Mouse (Mus musculus) kidney, postnatal 10 days (tissue): ENCODE data around the gene Papln.

Source experiments
- DNase-seq: peaks from one replicate; pipeline ENCODE4 v3.0.0; 2021; ENCODE audit warnings: mixed read lengths

Papln gene

GRCm38 (mm10) chr12:83763311-83764043, at the start of gene Papln:
TSS of gene Papln (plus strand) at chr12:83763634.
- peak; percentile 78 for DNase-seq

GRCm38 (mm10) chr12:83713749-83714148, 49.7 kb upstream of the Papln start:
- peak; percentile 67 for DNase-seq

GRCm38 (mm10) chr12:83716416-83717184, 46.8 kb upstream of the Papln start:
- DNase-seq, result no peak

GRCm38 (mm10) chr12:83719431-83719830, 44.0 kb upstream of the Papln start:
- no peak for DNase-seq

GRCm38 (mm10) chr12:83721281-83721680, 42.2 kb upstream of the Papln start:
- DNase-seq, result peak; percentile 21

GRCm38 (mm10) chr12:83723037-83723436, 40.4 kb upstream of the Papln start:
- no peak for DNase-seq

GRCm38 (mm10) chr12:83726510-83727308, 36.7 kb upstream of the Papln start:
- peak; percentile 21 for DNase-seq

- DNase-seq, result no peak
Measured at GRCm38 (mm10) chr12:83732225-83732624, 31.2 kb upstream of the Papln start.

GRCm38 (mm10) chr12:83734047-83734446, 29.4 kb upstream of the Papln start:
- DNase-seq, result no peak

- DNase-seq, result no peak
Measured at GRCm38 (mm10) chr12:83736236-83736635, 27.2 kb upstream of the Papln start.

- DNase-seq, result no peak
Measured at GRCm38 (mm10) chr12:83738651-83739050, 24.8 kb upstream of the Papln start.

- DNase-seq, result no peak
Measured at GRCm38 (mm10) chr12:83741722-83742121, 21.7 kb upstream of the Papln start.

GRCm38 (mm10) chr12:83742834-83743233, 20.6 kb upstream of the Papln start:
- no peak for DNase-seq

- no peak for DNase-seq
Measured at GRCm38 (mm10) chr12:83743712-83744111, 19.7 kb upstream of the Papln start.

- no peak for DNase-seq
Measured at GRCm38 (mm10) chr12:83749186-83749585, 14.2 kb upstream of the Papln start.

- peak; percentile 64 for DNase-seq
Measured at GRCm38 (mm10) chr12:83752495-83752894, 10.9 kb upstream of the Papln start.

GRCm38 (mm10) chr12:83758735-83759134, 4.7 kb upstream of the Papln start:
- no peak for DNase-seq

GRCm38 (mm10) chr12:83760201-83760600, 3.2 kb upstream of the Papln start:
- DNase-seq, result no peak

GRCm38 (mm10) chr12:83762706-83763105, 728 bp upstream of the Papln start:
- peak; percentile 66 for DNase-seq

- DNase-seq, result no peak
Measured at GRCm38 (mm10) chr12:83764044-83764365, 571 bp downstream of the Papln start.

- no peak for DNase-seq
Measured at GRCm38 (mm10) chr12:83764519-83764918, 1.1 kb downstream of the Papln start.

GRCm38 (mm10) chr12:83765965-83766603, 2.6 kb downstream of the Papln start:
- no peak for DNase-seq

- no peak for DNase-seq
Measured at GRCm38 (mm10) chr12:83767833-83768232, 4.4 kb downstream of the Papln start.
